8 mouse cellular contexts compared by ENCODE assay signal in genomic region chr2:35108712-35109111, GRCm38 (mm10). TPM values are rescaled to one million over a fixed set of nuclear protein-coding genes. Genes with fewer than 3 reads are reported as not detected.
DNase-seq lines count a peak whose midpoint lies in the region; ATAC-seq lines count a peak whose summit lies in the region.

No protein-coding gene starts in this region.

- peak overlapping the region; percentile 84 for H3K27ac ChIP-seq in intestine, embryonic 15.5 days
- peak overlapping the region; percentile 84 for H3K27ac ChIP-seq in limb, embryonic 12.5 days
- H3K27ac ChIP-seq in midbrain, embryonic 12.5 days (replicated peaks): peak overlapping the region; percentile 76

- DNase-seq in kidney, adult 11 months: peak; percentile 38
- DNase-seq in kidney, adult 18-20 months: no peak
- DNase-seq in cerebellum, adult 18-20 months: peak; percentile 45 to 58
- peak; percentile 83 for DNase-seq in splenic B cell, adult 2 months (ENCODE audit: low read depth, low spot score)

- H3K9ac ChIP-seq in intestine, embryonic 15.5 days: peak overlapping the region; percentile 75
- peak overlapping the region; percentile 81; the same call in 1 of the 2 replicates for H3K9ac ChIP-seq in limb, embryonic 12.5 days (replicated peaks)
- H3K9ac ChIP-seq in midbrain, embryonic 12.5 days (replicated peaks): peak overlapping the region; percentile 71; the same call in 1 of the 2 replicates

- 32% methylated on average over 3 of the region's 3 CpGs for WGBS in intestine, embryonic 15.5 days
- 24% methylated on average over 3 of the region's 3 CpGs for WGBS in limb, embryonic 12.5 days
- WGBS in midbrain, embryonic 12.5 days: 37% methylated on average over 3 of the region's 3 CpGs

- 0 out of 2 replicates have a peak, but pooled peaks cover 3% of the 10 kb centered on the region for H3K4me1 ChIP-seq in intestine, embryonic 15.5 days (replicated peaks)
- H3K4me1 ChIP-seq in limb, embryonic 12.5 days (replicated peaks): peaks cover 3% of the 10 kb centered on the region; the same call in 1 of the 2 replicates
- H3K4me1 ChIP-seq in midbrain, embryonic 12.5 days: peaks cover 5% of the 10 kb centered on the region; the same call in 1 of the 2 replicates

- peak overlapping the region; percentile 78 for H3K4me2 ChIP-seq in intestine, embryonic 15.5 days (replicated peaks)
- H3K4me2 ChIP-seq in limb, embryonic 12.5 days: peak overlapping the region; percentile 67
- peak overlapping the region; percentile 73 for H3K4me2 ChIP-seq in midbrain, embryonic 12.5 days (replicated peaks)

- H3K36me3 ChIP-seq in intestine, embryonic 15.5 days: no peaks in the 10 kb centered on the region
- no peaks in the 10 kb centered on the region for H3K36me3 ChIP-seq in limb, embryonic 12.5 days
- H3K36me3 ChIP-seq in midbrain, embryonic 12.5 days: no peaks in the 10 kb centered on the region
- 0 out of 2 replicates have a peak, but pooled peaks cover 4% of the 10 kb centered on the region for H3K36me3 ChIP-seq in splenic B cell, adult 2 months (ENCODE audit: control insufficient read depth, insufficient read depth, low read length, poor library complexity, severe bottlenecking)

- peak overlapping the region; percentile 91 for H3K4me3 ChIP-seq in intestine, embryonic 15.5 days (replicated peaks)
- H3K4me3 ChIP-seq in limb, embryonic 12.5 days (replicated peaks): peak overlapping the region; percentile 80
- H3K4me3 ChIP-seq in midbrain, embryonic 12.5 days: peak overlapping the region; percentile 73

- no peaks in the 10 kb centered on the region for H3K27me3 ChIP-seq in intestine, embryonic 15.5 days (replicated peaks)
- no peaks in the 10 kb centered on the region for H3K27me3 ChIP-seq in limb, embryonic 12.5 days
- no peaks in the 10 kb centered on the region for H3K27me3 ChIP-seq in midbrain, embryonic 12.5 days
- no peaks in the 10 kb centered on the region for H3K27me3 ChIP-seq in splenic B cell, adult 2 months (ENCODE audit: control insufficient read depth, insufficient read depth, low read length, poor library complexity, severe bottlenecking)

- peak; percentile 53 for ATAC-seq in frontal cortex, adult (ENCODE audit: low TSS enrichment)
- peak; percentile 64 for ATAC-seq in intestine, embryonic 15.5 days
- ATAC-seq in limb, embryonic 12.5 days (ENCODE audit: insufficient number of reproducible peaks, insufficient read depth, low FRiP score, low TSS enrichment, low read depth): peak; percentile 61; the same call in 1 of the 2 replicates
- no peak for ATAC-seq in midbrain, embryonic 12.5 days (ENCODE audit: low FRiP score, low read depth)

- no peaks in the 10 kb centered on the region for H3K9me3 ChIP-seq in intestine, embryonic 15.5 days
- H3K9me3 ChIP-seq in limb, embryonic 12.5 days: no peaks in the 10 kb centered on the region
- no peaks in the 10 kb centered on the region for H3K9me3 ChIP-seq in midbrain, embryonic 12.5 days

RNA-seq across cellular contexts. Expression of gene Cntrl, which starts 0.6 kb away (rescaled TPM):
- polyA plus RNA-seq in intestine, embryonic 15.5 days (2015; fragmentation: Nextera tagmentation; extraction: Ambion mirVana): 20.0 and 21.3 TPM in 2 replicates
- polyA plus RNA-seq in limb, embryonic 12.5 days (2016; fragmentation: Nextera tagmentation; extraction: Ambion mirVana): 32.0 and 34.5 TPM in 2 replicates
- polyA plus RNA-seq in midbrain, embryonic 12.5 days (2016; fragmentation: Nextera tagmentation; extraction: Ambion mirVana): 30.7 and 32.5 TPM in 2 replicates

RNA-seq across cellular contexts. Expression of gene AI182371, which starts 7.4 kb away (rescaled TPM):
- 0.64 and 0.70 TPM in 2 replicates for polyA plus RNA-seq in intestine, embryonic 15.5 days (2015; fragmentation: Nextera tagmentation; extraction: Ambion mirVana)
- polyA plus RNA-seq in limb, embryonic 12.5 days (2016; fragmentation: Nextera tagmentation; extraction: Ambion mirVana): 0.14 and 0.20 TPM in 2 replicates
- 0.47 and 0.51 TPM in 2 replicates for polyA plus RNA-seq in midbrain, embryonic 12.5 days (2016; fragmentation: Nextera tagmentation; extraction: Ambion mirVana)

RNA-seq across cellular contexts. Expression of gene Hc, which starts 47.5 kb away (rescaled TPM):
- polyA plus RNA-seq in intestine, embryonic 15.5 days (2015; fragmentation: Nextera tagmentation; extraction: Ambion mirVana): 0.36 and 0.77 TPM in 2 replicates
- polyA plus RNA-seq in limb, embryonic 12.5 days (2016; fragmentation: Nextera tagmentation; extraction: Ambion mirVana): 0.12 TPM in 1 of 2 replicates, not detected in the other
- polyA plus RNA-seq in midbrain, embryonic 12.5 days (2016; fragmentation: Nextera tagmentation; extraction: Ambion mirVana): 0.96 and 0.99 TPM in 2 replicates
